Mouse (Mus musculus) lung, embryonic 16.5 days (tissue): Measurements from ENCODE around the gene Trim80. TPM values are rescaled to one million over a fixed set of nuclear protein-coding genes. Genes with fewer than 3 reads are reported as not detected.
"Not testable (repeated sequence)": the region's sequence is repeated elsewhere in the genome, so short reads cannot be mapped to it uniquely, and the experiment has no call there.

Experiments used
- ATAC-seq: fragments of 200-750 bp; cut with Nextera tagmentation; 2 replicates; pipeline ENCODE4 v1.8.0; 2017; ENCODE audit warnings: low read depth, mild to moderate bottlenecking, moderate library complexity
- H3K27ac ChIP-seq: fragments of 300-500 bp; sonication (generic); 2 replicates; pipeline ENCODE4 v1.5.1; 2014; ENCODE audit warnings: mild to moderate bottlenecking, control low read depth, low read length
- H3K27me3 ChIP-seq: fragments of 300-500 bp; sonication (generic); 2 replicates; pipeline ENCODE4 v1.6.1; 2014; ENCODE audit warnings: low read depth, low read length, mixed read lengths; ENCODE audit not compliant: control insufficient read depth, insufficient read depth
- H3K36me3 ChIP-seq: fragments of 300-500 bp; sonication (generic); 2 replicates; pipeline ENCODE4 v1.6.1; 2014; ENCODE audit warnings: low read length; ENCODE audit not compliant: control insufficient read depth, insufficient read depth
- H3K4me1 ChIP-seq: fragments of 300-500 bp; sonication (generic); replicated peaks from 2 replicates; pipeline ENCODE4 v1.6.1; 2014; ENCODE audit warnings: low read length, mixed read lengths; ENCODE audit not compliant: control insufficient read depth, insufficient read depth
- H3K4me2 ChIP-seq: fragments of 300-500 bp; sonication (generic); 2 replicates; pipeline ENCODE4 v1.6.1; 2014; ENCODE audit warnings: low read depth, low read length, control low read depth
- H3K4me3 ChIP-seq: fragments of 300-500 bp; sonication (generic); 2 replicates; pipeline ENCODE4 v1.5.1; 2014; ENCODE audit warnings: mild to moderate bottlenecking, low read length, control low read depth
- H3K9ac ChIP-seq: fragments of 300-500 bp; sonication (generic); 2 replicates; pipeline ENCODE4 v1.6.1; 2014; ENCODE audit warnings: low read length, control low read depth
- H3K9me3 ChIP-seq: fragments of 300-500 bp; sonication (generic); 2 replicates; pipeline ENCODE4 v1.6.1; 2016; ENCODE audit warnings: low read length; ENCODE audit not compliant: control insufficient read depth
- WGBS: fragments of 180-500 bp; shearing (Covaris S2); extraction: QIAGEN DNeasy Blood & Tissue Kit; methylation state at CpG from one replicate; pipeline ENCODE4 v1.1.7; 2014; 5-methylcytosine and 5-hydroxymethylcytosine counted together
- polyA plus RNA-seq: library from polyadenylated mRNA; unstranded; fragments of >200 nt; fragmentation: Nextera tagmentation; extraction: Ambion mirVana; gene quantifications from 2 replicates; pipeline ENCODE4 v1.2.1, GENCODE M21; 2015

Trim80 gene
- polyA plus RNA-seq, 1 experiment from 2014 or later, result not detected

- H3K36me3 ChIP-seq, result no peaks in the 10 kb centered on the region
- H3K4me3 ChIP-seq, result no peak overlapping the region
- peaks cover 3% of the 10 kb centered on the region; the same call in 1 of the 2 replicates for H3K4me1 ChIP-seq
- H3K9me3 ChIP-seq, result no peaks in the 10 kb centered on the region
- no peaks in the 10 kb centered on the region for H3K27me3 ChIP-seq
- no peak for ATAC-seq
- no peak overlapping the region for H3K27ac ChIP-seq
- H3K4me2 ChIP-seq, result no peak overlapping the region
- H3K9ac ChIP-seq, result no peak overlapping the region
- 47% methylated on average over 4 of the region's 4 CpGs for WGBS
Measured at GRCm38 (mm10) chr11:115453306-115453705, 13.0 kb downstream of the Trim80 start.

GRCm38 (mm10) chr11:115454822-115455221 lies 14.5 kb downstream of the Trim80 start:
- not testable (repeated sequence) for H3K27me3 ChIP-seq, H3K4me2 ChIP-seq, H3K9me3 ChIP-seq, H3K4me1 ChIP-seq, H3K4me3 ChIP-seq, ATAC-seq, H3K27ac ChIP-seq, H3K9ac ChIP-seq, H3K36me3 ChIP-seq
- WGBS, result 82% methylated on average over 6 of the region's 6 CpGs

GRCm38 (mm10) chr11:115455619-115456018 lies 15.3 kb downstream of the Trim80 start:
- 85% methylated on average over 15 of the region's 15 CpGs for WGBS
- Histone ChIP-seq H3K27me3 (no peaks in the 10 kb centered on the region), H3K27ac (no peak overlapping the region), H3K4me3 (no peak overlapping the region), H3K9me3 (no peaks in the 10 kb centered on the region), H3K4me2 (no peak overlapping the region), H3K36me3 (no peaks in the 10 kb centered on the region), H3K4me1 (peaks cover 3% of the 10 kb centered on the region; the same call in 1 of the 2 replicates), H3K9ac (no peak overlapping the region)
- ATAC-seq, result no peak

GRCm38 (mm10) chr11:115456182-115456581 lies 15.8 kb downstream of the Trim80 start:
- Histone ChIP-seq H3K9me3 (no peaks in the 10 kb centered on the region), H3K27ac (no peak overlapping the region), H3K36me3 (no peaks in the 10 kb centered on the region), H3K4me3 (no peak overlapping the region), H3K4me2 (no peak overlapping the region), H3K4me1 (peaks cover 3% of the 10 kb centered on the region; the same call in 1 of the 2 replicates), H3K9ac (no peak overlapping the region), H3K27me3 (no peaks in the 10 kb centered on the region)
- 92% methylated on average over 5 of the region's 5 CpGs for WGBS
- ATAC-seq, result no peak

GRCm38 (mm10) chr11:115457405-115457804 lies 17.1 kb downstream of the Trim80 start:
- peak; percentile 74 for ATAC-seq
- WGBS, result 19% methylated on average over 6 of the region's 6 CpGs
- peaks cover 5% of the 10 kb centered on the region; the same call in 1 of the 2 replicates for H3K4me1 ChIP-seq
- H3K27ac ChIP-seq, result no peak overlapping the region
- no peaks in the 10 kb centered on the region for H3K27me3 ChIP-seq
- H3K4me2 ChIP-seq, result no peak overlapping the region
- H3K36me3 ChIP-seq, result no peaks in the 10 kb centered on the region
- H3K9me3 ChIP-seq, result no peaks in the 10 kb centered on the region
- no peak overlapping the region for H3K4me3 ChIP-seq
- H3K9ac ChIP-seq, result no peak overlapping the region

- H3K4me3 ChIP-seq, result no peak overlapping the region
- no peak for ATAC-seq
- H3K9me3 ChIP-seq, result no peaks in the 10 kb centered on the region
- H3K27me3 ChIP-seq, result no peaks in the 10 kb centered on the region
- no peak overlapping the region for H3K27ac ChIP-seq
- 31% methylated on average over 8 of the region's 8 CpGs for WGBS
- H3K4me1 ChIP-seq, result peaks cover 6% of the 10 kb centered on the region; the same call in 1 of the 2 replicates
- H3K4me2 ChIP-seq, result no peak overlapping the region
- no peaks in the 10 kb centered on the region for H3K36me3 ChIP-seq
- no peak overlapping the region for H3K9ac ChIP-seq
Measured at GRCm38 (mm10) chr11:115460976-115461375, 20.6 kb downstream of the Trim80 start.

- Histone ChIP-seq H3K9me3 (no peaks in the 10 kb centered on the region), H3K4me2 (no peak overlapping the region), H3K9ac (no peak overlapping the region), H3K4me3 (no peak overlapping the region), H3K27me3 (no peaks in the 10 kb centered on the region), H3K27ac (no peak overlapping the region), H3K4me1 (peaks cover 6% of the 10 kb centered on the region; the same call in 1 of the 2 replicates), H3K36me3 (no peaks in the 10 kb centered on the region)
- no peak for ATAC-seq
- WGBS, result 65% methylated on average over 5 of the region's 5 CpGs
Measured at GRCm38 (mm10) chr11:115461846-115462242, 21.5 kb downstream of the Trim80 start.

- Histone ChIP-seq H3K9me3 (no peaks in the 10 kb centered on the region), H3K9ac (no peak within 1 kb of the TSS), H3K4me2 (no peak within 1 kb of the TSS), H3K4me3 (no peak within 1 kb of the TSS), H3K27me3 (no peaks in the 10 kb centered on the region), H3K4me1 (peaks cover 3% of the 10 kb centered on the region; the same call in 1 of the 2 replicates), H3K36me3 (no peaks in the 10 kb centered on the region), H3K27ac (no peak within 1 kb of the TSS)
- peak; percentile 28; the same call in 1 of the 2 replicates for ATAC-seq
- 62% methylated on average over 16 of the region's 16 CpGs for WGBS
Measured at GRCm38 (mm10) chr11:115462243-115462891, 22.0 kb downstream of the Trim80 start, which contains the start of gene Slc16a5. Gene Slc16a5 (plus strand): TSS chr11:115462474.

GRCm38 (mm10) chr11:115463397-115463796 lies 23.1 kb downstream of the Trim80 start:
- H3K9me3 ChIP-seq, result no peaks in the 10 kb centered on the region
- no peak overlapping the region for H3K9ac ChIP-seq
- H3K4me2 ChIP-seq, result no peak overlapping the region
- H3K4me1 ChIP-seq, result peaks cover 3% of the 10 kb centered on the region; the same call in 1 of the 2 replicates
- WGBS, result 55% methylated on average over 11 of the region's 11 CpGs
- no peak overlapping the region for H3K27ac ChIP-seq
- no peak overlapping the region for H3K4me3 ChIP-seq
- no peaks in the 10 kb centered on the region for H3K27me3 ChIP-seq
- ATAC-seq, result no peak
- no peaks in the 10 kb centered on the region for H3K36me3 ChIP-seq
